Mouse (Mus musculus) urinary bladder, postnatal 14 days (tissue): Measurements from ENCODE around the gene Xylt1.

ENCODE experiments used
- DNase-seq: peaks from one replicate; pipeline ENCODE4 v3.0.0; 2021; ENCODE audit warnings: low spot score

Xylt1 gene

GRCm38 (mm10) chr7:117516896-117517295, 136.1 kb downstream of the Xylt1 start:
- DNase-seq: no peak

DNA sequence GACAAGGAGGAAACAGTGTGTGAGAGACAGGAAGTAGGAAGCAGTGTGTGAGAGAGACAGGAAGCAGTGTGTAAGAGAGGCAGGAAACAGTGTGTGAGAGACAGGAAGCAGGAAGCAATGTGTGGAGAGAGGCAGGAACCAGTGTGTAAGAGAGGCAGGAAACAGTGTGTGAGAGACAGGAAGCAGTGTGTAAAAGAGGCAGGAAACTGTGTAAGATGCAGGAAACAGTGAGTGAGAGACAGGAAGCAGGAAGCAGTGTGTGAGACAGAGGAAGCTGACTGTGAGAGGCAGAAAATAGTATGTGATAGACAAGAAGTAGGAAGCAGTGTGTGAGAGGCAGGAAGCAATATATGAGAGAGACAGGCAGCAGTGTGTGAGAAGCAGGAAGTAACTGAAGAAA, 140.6 kb downstream of the Xylt1 start:
- no peak for DNase-seq

- no peak for DNase-seq
These were observed 141.4 kb downstream of the Xylt1 start for GRCm38 (mm10) chr7:117522092-117522635.

GRCm38 (mm10) chr7:117524430-117525214, 143.8 kb downstream of the Xylt1 start:
- DNase-seq: no peak

DNA sequence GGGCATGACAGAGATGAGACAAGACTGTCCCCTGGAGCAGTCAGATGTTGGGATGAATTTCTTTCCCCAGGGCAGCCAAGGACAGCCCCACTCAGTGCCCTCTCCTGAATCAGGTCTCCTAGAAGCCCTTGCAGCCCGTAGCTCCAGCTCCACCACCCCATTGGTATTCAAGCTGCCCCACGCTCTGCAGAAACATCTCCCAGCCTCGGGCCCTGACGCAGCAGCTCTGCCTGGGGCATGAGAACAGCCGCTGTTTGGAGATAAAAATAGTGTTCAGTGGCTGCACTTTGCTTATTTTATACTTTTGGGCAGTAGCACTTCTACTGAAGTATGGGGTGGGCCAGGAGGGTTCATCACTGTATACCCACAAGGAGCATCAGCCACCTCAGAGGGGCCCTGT, 144.9 kb downstream of the Xylt1 start:
- no peak for DNase-seq

DNA sequence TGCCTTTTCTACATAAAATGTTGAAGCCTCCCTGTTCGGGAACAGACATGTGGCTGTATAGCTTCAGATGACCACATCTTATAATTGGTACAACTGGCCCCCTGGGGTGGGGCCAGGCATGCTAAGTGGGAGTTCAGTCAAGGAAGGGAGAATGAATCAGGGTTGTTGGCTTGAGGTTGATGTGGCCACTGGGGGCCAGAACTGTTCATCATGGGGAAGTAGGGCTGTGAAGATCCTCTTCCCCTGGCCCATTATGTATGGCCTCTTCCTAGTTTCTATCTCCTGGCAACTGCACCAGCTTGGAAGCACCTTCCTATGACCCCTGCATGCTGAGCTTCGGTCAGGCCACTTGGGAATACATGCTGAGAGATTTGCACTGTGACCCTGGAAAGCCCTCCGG, 145.8 kb downstream of the Xylt1 start:
- no peak for DNase-seq

- DNase-seq: no peak
These were observed 149.2 kb downstream of the Xylt1 start for GRCm38 (mm10) chr7:117529787-117530655.

DNA sequence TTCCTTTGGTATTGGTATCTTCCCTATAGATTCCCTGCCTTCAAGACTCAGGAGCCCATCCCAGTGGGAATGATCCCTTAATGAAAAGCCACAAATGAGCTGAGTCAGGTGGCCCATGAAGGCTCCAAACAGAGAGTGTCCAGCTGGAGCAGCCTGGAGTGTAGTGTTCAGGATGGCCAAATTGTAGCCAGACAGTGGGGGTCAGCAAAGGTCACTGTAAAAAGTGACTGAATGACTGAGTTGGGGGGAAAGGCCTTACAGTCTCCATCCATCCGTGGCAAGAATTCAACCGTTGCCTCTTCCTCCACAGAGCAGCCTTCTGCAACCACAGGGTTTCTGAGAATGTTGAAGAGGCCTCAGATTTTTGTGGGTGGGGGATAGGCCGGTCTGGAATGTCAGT, 151.9 kb downstream of the Xylt1 start:
- DNase-seq: no peak

GRCm38 (mm10) chr7:117533164-117533563, 152.4 kb downstream of the Xylt1 start:
- DNase-seq: no peak

GRCm38 (mm10) chr7:117539931-117540330, 159.2 kb downstream of the Xylt1 start:
- no peak for DNase-seq

DNA sequence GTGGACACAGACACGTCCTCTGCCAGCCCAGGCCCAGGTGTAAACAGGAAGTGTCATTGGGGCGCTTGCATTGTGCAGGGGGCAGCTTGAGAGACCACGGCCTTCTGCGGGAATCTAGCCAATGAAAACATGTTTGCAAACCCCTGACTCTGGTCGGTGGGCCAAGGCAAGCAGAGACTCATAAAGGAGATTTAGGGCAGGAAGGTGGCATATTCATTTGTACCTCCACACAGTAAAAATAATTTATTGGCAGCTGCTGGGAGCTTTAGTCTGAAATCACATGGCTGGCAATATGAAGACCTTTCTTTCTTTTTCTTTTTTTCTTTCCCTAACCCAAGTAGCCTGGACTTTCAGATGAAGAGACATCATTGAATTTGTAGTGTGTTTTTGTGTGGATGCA, 159.6 kb downstream of the Xylt1 start:
- DNase-seq: no peak

DNA sequence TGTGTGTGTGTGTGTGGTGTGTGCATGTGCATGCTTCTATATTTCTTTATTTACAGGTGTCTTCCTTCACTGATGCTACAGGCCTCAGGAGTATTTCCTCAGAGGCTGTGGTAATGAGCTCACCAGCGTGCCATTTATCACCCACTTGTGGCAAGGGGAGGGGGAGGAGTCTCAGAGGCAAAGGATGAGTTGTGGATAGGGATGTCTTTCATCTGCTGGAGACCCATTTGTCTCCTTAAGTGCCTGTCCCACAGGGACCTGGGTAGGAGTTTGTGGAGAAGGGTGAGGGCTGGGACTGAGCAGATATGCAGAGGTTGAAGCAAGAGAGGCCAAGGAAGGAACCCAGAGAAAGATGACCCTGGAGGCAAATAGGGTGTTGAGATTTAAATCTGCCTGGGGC, 160.3 kb downstream of the Xylt1 start:
- no peak for DNase-seq

DNA sequence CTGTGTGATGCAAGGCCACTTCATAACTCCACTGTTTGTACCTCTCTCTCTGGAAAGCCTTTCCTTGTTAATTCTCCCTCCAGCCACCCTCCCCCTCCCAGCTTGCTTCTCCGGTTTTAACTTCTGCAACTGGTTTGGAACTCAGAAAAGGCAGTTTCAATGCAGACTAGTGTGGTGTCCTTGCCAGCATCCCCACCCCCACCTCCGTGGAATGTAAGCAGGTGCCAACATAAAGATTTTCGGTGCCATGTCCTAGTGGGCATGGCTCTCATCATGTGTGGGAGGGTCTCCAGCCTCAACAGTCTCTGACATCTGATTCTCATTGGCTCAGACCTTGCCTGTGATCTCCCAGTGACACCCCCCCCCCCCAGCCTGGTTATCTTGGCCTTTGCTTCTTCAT, 160.9 kb downstream of the Xylt1 start:
- no peak for DNase-seq

- no peak for DNase-seq
These were observed 162.3 kb downstream of the Xylt1 start for GRCm38 (mm10) chr7:117543041-117543440.

DNA sequence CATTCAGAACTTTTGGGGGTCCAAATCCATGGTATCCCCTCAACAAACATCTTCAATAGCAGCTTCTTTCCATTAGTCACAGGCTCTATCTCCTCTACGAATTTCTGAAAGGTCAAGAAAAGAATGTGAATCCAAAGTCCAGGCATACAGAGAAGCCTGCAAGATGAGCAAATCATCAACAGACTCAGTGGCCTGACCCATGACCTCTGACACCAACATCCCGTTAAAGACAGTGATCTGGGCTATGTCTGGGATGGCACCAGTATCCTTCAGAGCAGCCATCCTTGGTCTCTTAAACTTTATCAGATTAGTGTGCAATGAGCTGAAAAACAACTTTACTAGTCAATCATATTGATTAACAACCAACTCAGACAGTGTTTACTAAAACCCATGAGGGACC, 163.3 kb downstream of the Xylt1 start:
- DNase-seq: no peak

DNA sequence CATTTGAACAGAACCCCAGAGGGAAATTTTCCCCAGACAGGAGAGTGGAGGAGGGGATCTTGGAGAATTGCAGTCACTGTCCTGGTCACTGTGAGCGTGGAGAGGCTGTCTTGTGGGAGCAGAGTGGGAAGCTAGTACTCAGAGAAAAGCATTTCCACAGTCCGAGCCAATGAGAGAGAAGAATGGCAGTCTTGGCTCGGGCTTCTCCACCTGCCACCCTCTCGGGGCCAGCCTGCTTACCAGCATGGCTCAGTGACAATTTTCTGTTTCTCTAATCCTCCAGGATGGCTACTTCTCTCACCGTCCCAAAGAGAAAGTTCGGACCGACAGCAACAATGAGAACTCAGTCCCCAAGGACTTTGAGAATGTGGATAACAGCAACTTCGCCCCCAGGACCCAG, 167.5 kb downstream of the Xylt1 start:
- no peak for DNase-seq

- no peak for DNase-seq
These were observed 170.3 kb downstream of the Xylt1 start for GRCm38 (mm10) chr7:117550916-117551549.

GRCm38 (mm10) chr7:117553228-117553627, 172.4 kb downstream of the Xylt1 start:
- peak; percentile 16 for DNase-seq

DNA sequence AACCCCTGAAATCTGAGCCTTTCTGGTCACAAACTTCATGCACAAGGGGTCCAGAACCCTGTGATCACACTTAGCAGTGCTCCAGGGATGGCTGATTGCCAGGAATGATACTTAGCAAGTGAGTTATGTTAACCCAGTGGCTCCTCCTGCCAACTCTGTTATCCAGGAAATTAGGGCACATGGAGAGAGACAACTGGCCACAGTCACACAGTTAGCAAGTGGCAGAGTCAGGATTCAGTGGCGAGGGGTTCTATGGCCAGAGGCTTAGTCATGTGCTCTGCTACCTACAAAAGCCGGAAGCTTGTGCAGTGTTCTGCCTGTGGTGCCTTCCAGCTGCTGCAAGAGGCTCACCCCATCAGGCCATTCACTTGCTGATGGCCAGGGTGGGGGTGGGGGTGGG, 175.0 kb downstream of the Xylt1 start:
- peak; percentile 5 for DNase-seq

GRCm38 (mm10) chr7:117558166-117558565, 177.4 kb downstream of the Xylt1 start:
- no peak for DNase-seq

- no peak for DNase-seq
These were observed 178.3 kb downstream of the Xylt1 start for GRCm38 (mm10) chr7:117559051-117559450.

- no peak for DNase-seq
These were observed 183.2 kb downstream of the Xylt1 start for GRCm38 (mm10) chr7:117563939-117564499.
